Mouse (Mus musculus) subcutaneous adipose tissue, adult 2 months (tissue): ENCODE data around the gene Gm10203. TPM values are rescaled to one million over a fixed set of nuclear protein-coding genes. Genes with fewer than 3 reads are reported as not detected.

Source experiments
- polyA plus RNA-seq: library from polyadenylated mRNA; depleted of rRNA; stranded (reverse); fragments of >200 nt; gene quantifications from 2 replicates; pipeline ENCODE4 v1.2.3, GENCODE M21; 2012; ENCODE audit warnings: low replicate concordance; rRNA removed

The Gm10203 gene
- polyA plus RNA-seq: not detected in 2 replicates

DNA sequence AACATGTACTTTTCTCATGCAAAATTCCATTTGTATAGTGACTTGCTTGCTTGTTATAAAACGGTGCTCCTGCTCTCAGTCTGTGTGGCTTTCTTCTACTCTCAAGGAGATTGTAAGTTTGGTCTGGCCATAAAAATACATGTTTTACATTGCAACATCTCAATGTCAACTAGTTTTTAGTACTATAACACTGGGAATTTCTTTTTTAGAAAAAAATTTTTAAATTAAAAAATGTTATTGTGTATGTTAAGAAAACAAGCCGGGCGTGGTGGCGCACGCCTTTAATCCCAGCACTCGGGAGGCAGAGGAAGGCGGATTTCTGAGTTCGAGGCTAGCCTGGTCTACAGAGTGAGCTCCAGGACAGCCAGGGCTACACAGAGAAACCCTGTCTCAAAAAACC lies at the start of gene Gm10203:
TSS of gene Gm10203 (plus strand) at position 301 of the 400 bp plus-strand sequence.

DNA sequence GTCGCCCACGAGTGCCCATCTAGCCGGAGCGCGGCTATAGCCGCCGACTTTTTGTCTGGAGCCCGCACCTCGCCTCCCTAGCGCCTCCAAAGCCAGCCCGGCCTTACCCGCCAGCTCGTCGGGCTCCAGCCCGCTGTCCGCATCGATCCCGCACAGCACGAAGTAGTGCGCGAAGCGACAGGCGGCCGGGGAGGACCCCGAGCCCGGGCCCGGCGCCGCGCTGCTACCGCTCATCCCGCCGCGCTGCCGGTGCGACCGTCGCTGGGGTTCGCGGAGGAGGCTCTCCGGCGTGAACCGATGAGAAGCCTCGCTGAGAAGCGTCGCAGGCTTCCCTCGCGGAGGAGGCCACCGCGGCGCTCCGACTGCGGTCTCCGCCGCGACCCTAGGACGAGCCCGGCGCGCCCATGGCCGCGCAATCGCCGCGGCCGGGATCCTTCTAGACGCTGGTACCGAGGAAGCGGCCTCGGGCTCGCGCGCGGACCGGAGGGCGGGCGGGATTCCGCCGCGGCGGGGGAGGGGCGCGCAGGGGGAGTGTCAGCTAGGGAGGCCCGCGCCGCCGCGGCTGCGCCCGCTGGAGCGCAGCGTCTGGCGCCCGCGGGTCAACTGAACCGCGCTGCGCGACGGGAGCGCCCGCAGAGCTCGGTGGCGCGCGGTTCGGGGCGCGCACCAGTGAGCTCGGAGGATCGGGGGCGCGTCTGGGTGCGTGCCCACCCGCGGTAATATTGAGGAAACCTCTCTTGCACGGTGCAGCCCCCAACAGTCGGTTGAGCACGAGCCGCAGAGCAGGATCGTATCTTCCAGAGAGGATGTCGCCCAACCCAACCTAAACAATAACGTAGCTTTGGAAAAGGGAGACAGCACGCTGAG lies 28.7 kb upstream of the Gm10203 start, which contains the start of gene Dennd5b:
TSS of gene Dennd5b (minus strand) at position 605 of the 867 bp plus-strand sequence.

GRCm38 (mm10) chr6:149139471-149139870 lies 9.5 kb downstream of the Gm10203 start, which contains the start of gene Etfbkmt:
Gene Etfbkmt (plus strand): TSS chr6:149139849.

Other genes with a start within 250 kb of the Gm10203 start
- 7.9 and 20.8 TPM in 2 replicates for gene Caprin2, start 233.9 kb upstream of the Gm10203 start, polyA plus RNA-seq
- 1.3 and 6.4 TPM in 2 replicates for gene Sinhcaf, start 183.7 kb upstream of the Gm10203 start, polyA plus RNA-seq
- 3.7 and 5.1 TPM in 2 replicates for gene Dennd5b, start 28.5 kb upstream of the Gm10203 start, polyA plus RNA-seq
- 12.9 and 31.4 TPM in 2 replicates for gene Etfbkmt, start 9.7 kb downstream of the Gm10203 start, polyA plus RNA-seq
- 8.7 and 14.7 TPM in 2 replicates for gene Amn1, start 58.5 kb downstream of the Gm10203 start, polyA plus RNA-seq
- gene Resf1, start 179.2 kb downstream of the Gm10203 start, polyA plus RNA-seq: 6.5 and 23.0 TPM in 2 replicates